Mouse (Mus musculus) naive thymus-derived CD4-positive, alpha-beta T cell, adult 2 months (primary cell): ENCODE data around the gene Zc3h13.

Experiments
- DNase-seq: peaks from one replicate; pipeline ENCODE4 v3.0.0-alpha.2; 2011; ENCODE audit warnings: low read depth

Zc3h13 gene

DNA sequence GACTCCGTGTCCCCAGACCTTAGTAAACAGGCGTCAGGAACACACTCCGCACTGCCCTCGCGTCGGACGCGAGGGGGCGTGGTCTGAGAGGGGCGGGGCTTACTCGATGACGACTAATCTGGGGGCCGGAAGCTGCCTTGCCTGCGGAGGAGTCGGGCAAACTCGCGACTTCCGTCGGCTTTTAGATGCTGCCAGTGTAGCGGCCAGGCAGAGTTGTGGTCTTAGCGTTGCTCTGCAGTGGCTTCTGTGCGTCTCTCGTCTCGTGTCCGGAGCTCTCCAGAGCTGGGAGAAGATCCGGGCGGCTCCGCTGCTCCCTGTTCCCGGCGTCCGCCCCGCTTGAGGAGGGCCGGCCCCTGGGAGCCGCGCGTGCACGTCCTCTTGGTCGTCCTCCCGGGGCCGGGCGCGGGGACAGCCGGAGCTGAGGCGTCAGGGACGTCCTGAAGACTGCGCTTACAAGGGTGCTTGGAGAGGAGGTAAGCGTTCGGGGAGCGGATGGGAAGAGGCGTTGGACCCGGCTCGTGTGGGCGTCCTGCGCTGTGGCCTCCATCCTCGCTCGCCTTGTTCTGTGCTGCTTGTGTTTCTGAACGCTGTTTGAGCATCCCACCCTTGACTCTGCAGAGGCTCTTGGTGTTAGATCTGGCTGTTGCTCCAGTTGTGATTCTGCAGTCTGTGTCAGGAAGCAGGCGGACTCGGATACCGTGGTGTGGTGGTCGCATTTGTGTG lies at the start of gene Zc3h13:
Gene Zc3h13, plus strand, starts transcription at position 181 of the 723 bp plus-strand sequence.
- peak; percentile 98 for DNase-seq

DNA sequence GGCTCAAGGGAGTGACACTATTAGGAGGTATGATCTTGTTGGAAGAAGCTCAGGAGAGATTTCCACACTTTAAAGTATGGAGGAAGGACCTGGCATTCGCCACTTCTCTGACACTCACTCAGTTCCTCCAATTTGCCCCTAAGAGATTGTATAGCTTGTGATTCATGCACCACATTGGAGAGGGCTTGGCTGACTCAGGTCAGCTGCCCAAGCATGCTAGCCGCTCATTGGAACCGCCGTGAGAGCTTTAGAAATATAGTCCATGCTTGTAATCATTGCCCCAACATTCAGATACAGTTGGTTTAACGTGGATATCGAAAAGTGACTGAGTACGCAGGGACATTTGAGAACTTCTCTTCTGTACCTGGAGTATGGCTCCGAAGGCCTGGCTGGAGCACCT lies 48.6 kb upstream of the Zc3h13 start:
- no peak for DNase-seq

GRCm38 (mm10) chr14:75235955-75236635 lies 48.1 kb upstream of the Zc3h13 start:
- no peak for DNase-seq

GRCm38 (mm10) chr14:75236636-75237003 lies 47.6 kb upstream of the Zc3h13 start:
- no peak for DNase-seq

DNA sequence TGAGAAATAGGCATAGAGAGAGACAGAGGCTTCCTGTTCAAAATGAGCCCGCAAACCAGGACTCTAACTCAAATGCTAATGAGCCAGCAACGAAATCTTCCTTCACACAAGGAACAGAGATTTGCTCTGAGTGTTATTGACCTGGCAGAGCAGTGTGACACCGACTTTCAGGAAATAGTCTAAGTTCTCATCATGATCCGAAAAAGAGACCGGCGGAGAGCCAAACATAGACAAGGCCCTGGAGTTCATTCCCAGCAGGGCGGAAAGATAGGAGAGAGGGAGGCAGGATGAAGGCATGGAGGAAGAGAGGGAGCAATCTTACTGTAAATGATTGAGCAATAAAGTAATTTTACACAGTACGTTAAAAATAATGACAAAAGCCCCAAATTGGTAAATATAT lies 47.1 kb upstream of the Zc3h13 start:
- DNase-seq: no peak

DNA sequence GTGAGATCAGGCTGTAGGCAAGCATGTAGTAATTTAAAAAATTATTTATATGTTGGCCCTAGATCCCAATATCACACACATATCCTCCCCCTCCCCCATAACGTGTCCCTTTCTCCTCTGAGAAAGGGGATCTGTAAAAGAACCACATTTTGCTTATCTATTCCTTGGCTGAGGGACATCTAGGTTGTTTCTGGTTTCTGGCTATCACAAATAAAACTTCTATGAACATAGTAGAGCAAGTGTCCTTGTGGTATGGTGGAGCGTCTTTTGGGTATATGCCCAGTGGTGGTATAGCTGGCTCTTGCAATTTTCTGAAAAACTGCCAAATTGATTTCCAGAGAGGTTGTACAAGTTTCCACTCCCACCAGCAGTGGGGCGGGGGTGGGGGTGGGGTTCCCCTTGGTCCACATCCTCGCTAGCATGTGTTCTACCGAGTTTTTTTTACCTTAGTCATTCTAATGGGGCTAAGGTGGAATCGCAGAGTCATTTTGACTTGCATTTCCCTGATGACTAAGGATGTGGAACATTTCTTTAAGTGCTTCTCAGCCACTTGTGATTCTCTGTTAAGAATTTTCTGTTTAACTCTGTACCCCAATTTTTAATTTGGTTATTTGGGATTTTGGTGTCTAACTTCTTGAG lies 46.0 kb upstream of the Zc3h13 start:
- no peak for DNase-seq

- no peak for DNase-seq
These were observed 42.1 kb upstream of the Zc3h13 start, which contains the start of gene Cpb2 for GRCm38 (mm10) chr14:75242087-75242486. Gene Cpb2 (plus strand): TSS chr14:75242287.

DNA sequence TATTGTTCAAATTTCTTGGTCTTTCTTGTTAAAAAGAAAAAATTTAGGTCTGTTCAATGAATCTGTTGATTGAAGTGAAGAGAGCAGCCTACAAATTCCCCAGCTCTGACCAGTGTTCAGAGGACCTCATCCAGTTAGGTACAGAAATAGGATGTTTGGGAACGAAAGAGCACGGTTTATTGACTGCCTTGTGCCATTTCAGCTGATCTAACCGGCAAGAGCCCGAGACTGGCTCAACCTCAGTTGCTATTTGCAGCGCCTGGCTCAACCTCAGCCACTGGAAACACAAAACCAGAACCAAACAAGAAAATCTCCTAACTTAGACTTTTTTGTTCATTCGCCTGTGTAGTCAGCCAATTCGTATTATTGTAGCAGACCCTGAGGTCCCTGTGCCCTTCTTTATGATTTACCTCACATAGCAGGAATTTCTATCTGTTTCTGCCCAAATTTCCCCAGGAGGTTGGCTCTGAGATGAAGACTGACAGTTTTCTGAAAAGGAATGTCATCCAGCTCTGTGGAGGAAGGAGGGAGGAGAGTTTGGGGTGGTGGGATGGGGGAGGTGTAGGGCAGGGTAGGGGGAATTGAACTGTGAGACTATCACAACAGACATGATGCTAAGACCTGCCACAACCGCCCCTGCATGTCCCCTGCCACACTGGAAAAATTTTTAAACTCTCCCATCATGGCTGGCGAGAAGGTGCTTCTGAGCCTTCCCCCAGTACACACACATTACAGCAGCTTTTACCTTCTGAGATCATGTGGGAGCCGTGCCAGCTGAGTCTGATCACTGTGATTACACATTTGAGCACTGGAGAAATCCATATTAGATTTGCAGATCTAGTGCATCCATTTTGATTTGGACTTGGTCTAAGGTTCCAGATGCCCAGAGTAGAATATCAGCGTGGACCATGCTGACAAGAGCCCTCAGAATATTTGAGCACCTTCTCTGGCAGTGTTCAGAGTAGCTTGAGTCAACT lies 37.9 kb upstream of the Zc3h13 start:
- no peak for DNase-seq

DNA sequence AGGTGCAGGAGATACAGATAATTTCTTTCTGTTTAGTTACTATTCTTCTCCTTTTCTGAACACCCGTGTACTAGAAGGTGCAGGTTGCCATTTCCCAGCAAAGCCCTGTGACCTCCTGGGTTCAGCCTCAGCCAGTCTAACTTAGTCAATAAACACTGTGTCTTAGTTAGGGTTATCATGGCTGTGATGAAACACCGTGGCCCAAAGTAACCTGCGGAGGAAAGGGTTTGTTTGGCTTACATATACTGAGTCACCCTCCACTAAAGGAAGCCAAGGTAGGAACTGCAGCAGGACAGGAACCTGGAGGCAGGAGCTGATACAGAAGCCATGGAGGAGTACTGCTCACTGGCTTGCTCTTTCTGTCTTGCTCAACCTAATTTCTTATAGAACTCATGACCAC lies 33.7 kb upstream of the Zc3h13 start:
- DNase-seq: no peak

DNA sequence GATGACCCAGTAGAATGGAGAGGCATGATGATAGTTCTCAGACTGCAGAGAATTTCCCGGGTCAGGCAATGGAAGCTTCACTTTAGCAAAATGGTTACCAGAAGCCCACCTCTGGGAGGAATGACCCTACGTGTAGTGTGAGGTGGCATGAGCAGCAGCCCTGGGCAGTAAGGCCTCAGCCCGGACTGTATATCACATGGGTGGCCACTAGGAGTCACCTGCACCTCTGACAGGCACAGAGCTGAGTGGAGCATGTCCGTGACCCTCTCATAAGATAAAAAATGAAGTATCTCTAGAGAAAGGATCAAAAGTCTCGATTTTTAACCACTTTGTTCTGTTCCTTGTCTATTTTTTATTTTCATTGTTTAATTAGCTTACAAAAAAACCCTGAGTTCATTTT lies 27.7 kb upstream of the Zc3h13 start:
- peak; percentile 10 for DNase-seq

DNA sequence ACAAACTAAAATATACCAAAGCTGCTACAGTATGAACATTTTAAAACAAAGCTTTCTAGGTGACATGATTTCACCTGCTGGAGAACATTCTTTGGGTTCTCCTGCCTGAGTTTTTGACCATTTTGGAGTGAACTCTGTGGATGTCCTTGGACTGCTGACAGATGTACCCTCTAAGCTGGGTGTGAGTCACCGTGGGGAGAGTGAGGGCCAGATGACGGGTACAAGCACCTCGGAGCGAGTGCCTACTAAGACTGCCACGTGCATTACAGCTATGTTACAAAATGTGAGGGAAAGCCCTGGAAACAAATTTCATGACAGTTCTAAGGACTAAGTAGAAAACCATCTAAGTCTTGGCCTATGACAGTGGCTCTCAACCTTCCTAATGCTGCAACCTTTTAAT lies 14.6 kb upstream of the Zc3h13 start:
- DNase-seq: no peak

GRCm38 (mm10) chr14:75279716-75280115 lies 4.5 kb upstream of the Zc3h13 start:
- no peak for DNase-seq

GRCm38 (mm10) chr14:75280406-75280805 lies 3.8 kb upstream of the Zc3h13 start:
- no peak for DNase-seq

- no peak for DNase-seq
These were observed 472 bp upstream of the Zc3h13 start for GRCm38 (mm10) chr14:75283609-75284192.

DNA sequence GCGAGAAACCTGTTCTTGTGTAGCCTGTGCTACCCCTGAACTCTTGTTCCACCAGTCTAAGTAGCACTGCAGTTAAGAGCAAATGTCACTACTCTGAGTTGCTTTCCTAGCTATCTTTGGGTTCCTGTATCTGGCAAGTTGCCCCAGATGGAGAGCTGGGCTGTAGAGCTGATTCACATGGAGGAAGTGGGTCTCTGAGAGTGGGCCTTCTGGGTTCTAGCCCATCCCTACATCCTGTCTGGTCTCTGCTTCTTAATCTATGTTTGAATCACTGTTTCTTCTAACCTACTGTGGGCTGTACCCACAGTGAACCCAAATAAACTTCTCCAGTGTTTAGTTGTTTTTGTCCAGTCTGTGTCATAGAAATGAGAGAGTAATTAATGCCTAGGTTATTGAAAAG lies 16.9 kb downstream of the Zc3h13 start:
- no peak for DNase-seq

DNA sequence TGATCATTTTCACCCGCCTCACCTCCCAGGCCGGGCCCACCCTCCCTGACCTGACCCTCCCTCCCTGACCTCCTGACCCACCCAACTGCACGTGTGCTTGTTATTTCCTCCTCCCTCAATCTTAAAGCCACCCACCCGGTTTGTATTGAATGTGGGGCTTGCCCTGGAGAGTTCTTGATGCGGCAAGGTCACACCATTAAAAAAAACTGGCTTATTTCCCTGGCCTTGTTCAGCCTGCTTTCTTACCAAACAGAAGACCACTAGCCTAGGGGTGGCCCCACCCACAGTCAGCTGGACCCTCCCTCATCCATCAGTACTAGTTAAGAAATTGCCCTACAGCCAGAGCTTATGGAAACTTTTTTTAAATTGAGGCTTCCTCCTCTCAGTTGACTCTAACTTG lies 19.6 kb downstream of the Zc3h13 start:
- DNase-seq: no peak

DNA sequence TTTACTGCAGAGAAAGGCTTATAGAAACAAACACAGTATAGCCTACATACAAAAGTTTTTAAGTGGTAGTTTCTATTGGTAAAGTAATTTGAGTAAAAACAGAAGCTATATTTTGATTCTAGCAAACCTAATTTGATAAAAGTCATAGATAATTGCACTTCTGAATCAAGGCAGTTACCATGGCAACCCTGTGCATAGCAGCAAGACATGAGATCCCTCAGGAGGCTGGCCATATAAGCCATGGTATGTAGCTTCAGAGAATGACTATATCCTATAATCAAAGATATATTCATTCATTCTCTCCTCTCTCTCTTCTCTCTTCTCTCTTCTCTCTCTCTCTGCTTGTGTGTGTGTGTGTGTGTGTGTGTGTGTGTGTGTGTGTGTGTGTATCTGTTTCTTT lies 23.7 kb downstream of the Zc3h13 start:
- DNase-seq: no peak

DNA sequence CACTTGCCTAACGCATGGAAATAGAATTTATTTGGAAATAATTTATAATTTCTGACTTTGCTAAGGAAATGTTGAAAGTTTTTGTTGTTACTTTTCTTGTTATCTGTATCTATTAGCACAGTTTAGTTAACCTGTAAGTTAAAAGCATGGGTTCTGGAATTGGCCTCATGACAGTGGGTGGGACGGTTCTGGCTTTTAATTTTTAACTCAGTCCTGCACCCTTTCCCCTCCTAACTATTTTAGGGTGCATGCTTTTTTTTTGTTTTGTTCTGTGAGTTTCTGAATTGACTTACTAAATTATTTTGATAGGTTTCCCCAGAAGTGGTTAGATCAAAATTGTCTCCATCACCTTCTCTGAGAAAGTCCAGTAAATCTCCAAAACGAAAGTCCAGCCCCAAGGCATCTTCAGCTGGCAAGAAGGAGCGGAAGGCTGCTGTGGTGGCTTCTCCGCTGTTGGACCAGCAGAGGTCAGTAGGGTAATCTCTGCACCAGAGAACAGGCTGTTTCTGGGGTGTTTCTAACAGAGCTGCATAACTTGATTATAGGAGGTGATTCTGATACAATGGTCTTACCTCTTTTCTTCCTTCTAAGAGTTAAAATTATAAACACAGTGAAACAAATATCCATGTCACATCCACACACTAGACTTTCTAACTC lies 25.3 kb downstream of the Zc3h13 start:
- no peak for DNase-seq

- DNase-seq: no peak
These were observed 30.3 kb downstream of the Zc3h13 start for GRCm38 (mm10) chr14:75314484-75314883.

DNA sequence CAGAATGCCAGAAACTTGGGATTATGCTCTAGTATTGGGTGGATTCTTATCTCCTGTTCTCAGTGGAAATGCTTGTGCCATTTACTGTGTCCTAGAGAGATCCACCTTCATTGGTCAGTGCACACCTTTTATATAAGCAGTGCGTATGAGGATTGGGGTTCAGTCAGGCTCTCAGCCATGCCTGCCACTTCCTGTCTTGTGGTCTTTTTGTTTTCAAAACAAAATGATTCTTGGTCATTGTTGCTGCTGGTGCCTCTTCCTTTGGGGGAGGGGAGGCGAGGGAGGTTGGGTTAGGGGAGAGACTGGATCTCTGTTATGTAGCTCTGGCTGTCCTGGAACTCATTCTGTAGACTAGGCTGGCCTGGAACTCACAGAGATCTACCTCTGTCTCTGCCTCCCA lies 34.6 kb downstream of the Zc3h13 start:
- peak; percentile 56 for DNase-seq

DNA sequence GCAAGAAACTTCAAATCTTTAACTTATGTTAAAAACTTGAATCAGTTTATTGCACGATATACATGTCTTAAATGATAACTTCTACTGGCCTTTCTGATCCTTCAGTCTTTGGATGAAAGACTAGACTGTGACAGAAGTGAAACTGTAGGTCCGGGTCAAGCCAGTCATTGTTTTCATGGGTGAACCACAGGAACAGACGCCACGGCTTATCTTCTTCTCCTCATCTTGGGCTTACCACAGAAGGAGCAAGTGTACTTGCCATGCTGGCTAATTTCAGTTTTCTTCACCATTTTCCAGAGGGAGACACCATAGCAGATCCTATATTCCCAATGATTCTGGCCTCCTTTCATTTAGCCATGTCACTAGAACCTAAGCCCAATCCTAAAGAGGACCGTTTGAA lies 36.1 kb downstream of the Zc3h13 start:
- no peak for DNase-seq
